Mouse (Mus musculus): ENCODE results near the gene Xxylt1.

DNA sequence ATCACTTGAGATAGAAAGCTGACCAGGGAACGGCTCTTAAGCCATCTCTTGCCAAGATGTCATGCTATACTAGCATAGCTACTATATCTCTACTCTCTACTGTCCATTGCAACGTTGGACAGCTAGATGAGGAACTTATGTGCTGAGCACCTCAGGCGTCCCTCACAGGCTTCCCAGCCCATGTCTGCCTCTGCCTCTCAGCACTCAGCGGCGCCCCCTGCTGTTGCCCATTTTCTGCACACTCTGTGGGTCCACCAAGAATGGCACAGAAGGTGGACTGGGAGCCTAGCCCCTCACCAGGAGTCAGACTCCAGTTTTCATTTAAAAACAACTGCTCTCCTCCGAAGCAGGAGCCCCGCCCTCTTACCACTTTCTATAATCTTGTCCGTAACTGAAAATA is 65.1 kb downstream of the Xxylt1 start:
- TF ChIP-seq CTCF (IDR thresholded peaks at IDR 0.05; ENCODE audit: borderline replicate concordance, insufficient read depth, low read depth, low read length) = peak; percentile 30; the same call in 1 of the 2 replicates
- no peak for TF ChIP-seq POLR2A (IDR thresholded peaks at IDR 0.05; ENCODE audit: borderline replicate concordance, insufficient read depth, low read length)
